Mouse (Mus musculus) right cerebral cortex, adult 2 months (tissue): ENCODE results near the gene Fmo3.

Experiments
- DNase-seq, 2 experiments: peaks; one replicate each; pipeline ENCODE4 v3.0.0; 2021 to 2022; ENCODE audit warnings: low spot score in 2 of 2

Gene Fmo3

GRCm38 (mm10) chr1:162984428-162984827 lies at the start of gene Fmo3:
Fmo3 (minus strand) TSS chr1:162984528.
- DNase-seq, result no peak

DNA sequence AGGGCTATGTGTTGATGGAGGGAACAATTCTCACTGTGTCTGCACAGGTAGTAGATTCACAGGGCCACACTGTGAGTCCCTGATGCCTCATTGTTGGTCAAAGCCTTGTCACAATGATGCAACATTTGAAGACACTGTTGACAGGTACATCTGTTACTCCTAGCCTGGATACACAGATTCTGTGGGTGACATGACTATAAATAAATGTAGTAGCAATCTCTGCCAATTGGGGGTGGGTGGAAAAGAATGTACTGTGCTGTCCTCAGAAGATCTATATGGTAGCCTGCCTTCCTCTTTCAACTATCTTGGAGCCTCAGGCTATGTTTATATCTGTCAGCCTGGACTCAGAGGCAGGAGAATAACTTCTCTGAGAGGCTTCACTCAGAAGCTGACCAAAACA lies 38.7 kb upstream of the Fmo3 start:
- DNase-seq, result no peak

GRCm38 (mm10) chr1:163009220-163009619 lies 24.9 kb upstream of the Fmo3 start:
- no peak for DNase-seq

DNA sequence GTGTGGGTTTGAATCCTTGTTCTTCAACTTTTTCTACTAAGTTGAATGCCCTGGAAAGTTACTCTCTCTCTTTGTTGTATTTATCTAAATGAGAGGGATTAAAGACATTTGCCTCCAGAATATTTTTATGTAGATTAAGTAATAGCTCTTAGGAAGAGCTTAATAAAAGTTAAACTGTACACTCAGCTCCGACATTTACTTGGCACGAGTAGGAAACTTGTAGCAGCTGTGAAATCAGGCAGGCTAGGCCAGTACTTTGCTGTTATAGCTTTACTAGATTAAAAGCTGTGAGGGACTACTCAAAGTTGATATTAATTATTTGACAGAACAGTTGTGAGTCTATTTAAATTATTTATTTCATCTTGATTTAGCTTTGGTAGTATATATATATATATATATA lies 19.2 kb upstream of the Fmo3 start:
- DNase-seq, result no peak

DNA sequence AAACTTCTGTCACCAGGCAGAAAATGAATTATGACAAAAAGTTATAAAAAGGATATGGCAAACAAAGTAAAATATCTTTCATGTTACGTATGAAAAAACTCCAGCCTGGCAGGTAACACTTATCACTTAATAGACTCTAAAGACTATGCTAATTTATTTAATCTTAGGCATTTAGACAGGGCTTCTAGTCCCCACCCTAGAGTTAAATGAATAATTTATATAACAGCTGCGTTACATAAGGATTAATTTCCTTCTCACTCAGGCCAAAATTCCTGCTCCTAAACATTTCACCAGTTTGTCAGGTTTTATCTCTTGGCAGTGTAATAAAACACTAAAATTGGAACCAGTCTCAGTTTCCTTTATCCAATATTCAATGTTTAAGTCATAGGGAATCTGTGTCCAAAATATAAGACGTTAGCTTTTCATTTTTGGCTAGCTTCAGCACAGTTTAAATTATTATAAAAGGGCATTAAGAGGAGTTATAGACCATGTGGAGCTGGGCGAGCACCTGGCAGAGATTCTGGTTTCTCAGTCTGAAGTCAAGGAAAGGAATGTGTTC lies 17.0 kb upstream of the Fmo3 start:
- DNase-seq, result no peak

DNA sequence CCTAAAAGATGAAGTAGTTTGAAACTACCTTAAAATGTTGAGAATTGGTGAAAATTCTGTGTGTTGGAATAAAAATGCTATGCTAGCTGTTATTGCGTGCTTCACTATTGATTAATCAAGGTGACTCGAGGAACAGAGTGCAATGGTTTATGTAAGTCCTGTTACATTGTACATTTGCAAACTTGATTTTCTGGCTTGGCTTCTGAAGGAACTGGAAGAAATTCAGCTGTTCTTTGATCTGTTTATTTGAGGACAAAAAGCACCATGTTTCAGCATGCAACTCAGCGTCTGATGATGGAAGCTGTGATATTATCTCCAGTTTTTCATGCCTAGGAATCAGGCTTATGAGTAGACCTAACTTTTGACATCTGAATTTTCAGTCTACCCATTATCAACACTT lies 3.2 kb upstream of the Fmo3 start:
- no peak for DNase-seq

- no peak for DNase-seq
These were observed 2.4 kb upstream of the Fmo3 start for GRCm38 (mm10) chr1:162986777-162987176.

- no peak for DNase-seq
These were observed 1.9 kb upstream of the Fmo3 start for GRCm38 (mm10) chr1:162986121-162986748.

GRCm38 (mm10) chr1:162963556-162963955 lies 20.8 kb downstream of the Fmo3 start:
- DNase-seq, result no peak

DNA sequence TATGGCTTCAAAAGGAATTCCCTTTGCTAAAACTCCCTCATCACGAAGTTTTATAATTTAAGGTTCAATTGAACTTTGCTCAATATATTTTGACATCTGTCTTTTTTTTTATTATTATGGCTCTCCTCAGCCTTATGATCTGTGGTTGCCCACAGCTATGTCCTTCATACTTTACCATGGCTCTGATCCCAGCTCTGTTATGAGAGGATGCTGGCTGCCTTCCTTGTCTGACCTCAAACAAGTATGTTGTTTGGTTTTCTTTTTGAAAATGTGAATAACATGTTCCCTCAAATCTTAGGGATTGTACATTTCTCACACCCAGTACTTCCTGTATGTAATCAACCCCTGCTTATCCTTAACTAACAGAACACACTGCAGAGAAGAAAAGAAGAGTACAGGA lies 26.9 kb downstream of the Fmo3 start:
- no peak for DNase-seq

DNA sequence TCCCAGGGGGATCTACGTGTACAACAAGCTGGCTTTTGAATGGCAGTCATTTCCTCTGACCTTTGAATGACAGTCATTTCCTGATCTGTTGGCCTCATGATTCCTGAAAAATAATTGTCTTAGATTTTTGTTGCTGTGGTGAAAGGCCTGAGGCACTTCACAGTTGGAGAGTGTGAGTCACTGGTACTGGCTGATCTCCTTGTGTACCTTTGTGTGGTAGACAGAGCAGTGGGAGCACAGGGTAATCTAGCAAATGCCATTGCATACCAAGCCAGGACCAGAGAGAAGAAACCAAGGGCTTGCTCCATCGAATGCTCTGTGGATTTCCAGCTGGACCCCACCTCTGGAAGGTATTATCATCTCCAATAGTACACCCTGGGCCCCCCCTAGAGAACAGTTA lies 31.2 kb downstream of the Fmo3 start:
- DNase-seq, result no peak

GRCm38 (mm10) chr1:162949763-162950162 lies 34.6 kb downstream of the Fmo3 start:
- no peak for DNase-seq

DNA sequence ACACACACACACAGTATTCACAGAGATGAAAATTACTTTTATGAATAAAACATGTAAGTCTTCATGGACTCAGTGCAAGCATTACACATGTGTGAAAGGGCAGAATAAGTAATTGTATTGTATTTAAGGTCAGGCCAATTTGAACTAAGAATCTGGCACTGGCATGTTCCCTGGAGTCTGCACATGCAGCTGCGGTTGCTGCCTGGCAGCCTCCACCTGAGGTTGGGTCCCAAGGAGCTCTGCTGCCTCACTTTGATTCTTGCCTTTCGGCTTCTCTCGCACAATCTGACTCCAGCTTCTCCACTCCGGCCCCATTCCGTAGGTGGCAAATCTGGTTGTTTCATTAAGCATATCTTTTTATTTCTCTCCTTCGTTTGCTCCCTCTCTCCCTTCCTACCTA lies 36.4 kb downstream of the Fmo3 start:
- DNase-seq, result no peak

GRCm38 (mm10) chr1:162946837-162947558 lies 37.3 kb downstream of the Fmo3 start:
- no peak for DNase-seq

DNA sequence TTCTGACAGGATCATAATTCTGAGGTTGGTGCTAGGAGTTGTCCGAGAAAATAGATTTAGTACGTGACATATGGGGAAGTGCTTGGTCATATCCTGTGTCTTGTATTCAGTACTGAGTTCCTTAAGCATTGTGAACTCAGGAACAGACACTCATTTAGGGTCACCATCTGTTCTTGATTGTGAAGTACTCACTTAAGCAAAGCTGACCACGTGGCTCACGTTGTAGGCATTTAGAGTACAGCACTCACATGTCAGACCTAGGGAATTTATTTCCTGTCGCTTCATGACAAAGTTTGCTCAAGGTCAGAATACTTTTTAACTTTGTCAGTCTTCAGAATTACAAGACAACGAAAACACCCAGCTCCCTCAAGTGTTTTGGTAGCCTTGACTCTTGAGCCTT lies 40.6 kb downstream of the Fmo3 start:
- no peak for DNase-seq

DNA sequence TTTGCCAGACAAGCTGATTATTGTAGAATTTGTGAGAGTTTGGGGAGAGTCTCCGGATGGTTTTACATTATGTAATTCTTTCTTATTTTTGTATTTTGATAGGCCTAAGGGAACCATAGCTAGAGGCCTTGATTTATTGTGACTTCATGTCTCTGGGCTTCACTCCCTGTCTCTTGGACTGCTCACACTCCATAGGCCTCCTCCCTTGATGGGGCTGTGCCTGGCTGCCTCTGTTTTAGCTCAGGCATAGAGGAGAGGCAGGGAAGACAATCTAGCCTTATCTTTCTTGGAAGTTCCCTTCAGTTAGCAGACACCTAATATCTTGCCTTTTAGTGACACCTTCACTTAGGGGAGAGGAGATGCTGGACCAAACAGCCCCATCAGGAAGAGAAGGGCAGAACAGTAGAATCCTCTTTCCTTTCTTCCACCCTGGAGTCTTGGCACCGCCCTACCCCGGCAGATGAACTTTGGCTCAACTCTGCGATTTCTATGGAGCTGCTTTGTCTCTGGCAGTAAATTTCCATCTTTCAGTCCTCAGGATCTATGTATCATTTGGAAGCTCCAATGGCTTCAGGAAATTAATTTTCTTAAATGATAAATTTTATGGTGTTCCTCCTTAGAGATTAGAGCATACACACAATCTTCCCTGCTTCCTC lies 45.5 kb downstream of the Fmo3 start:
- no peak for DNase-seq

DNA sequence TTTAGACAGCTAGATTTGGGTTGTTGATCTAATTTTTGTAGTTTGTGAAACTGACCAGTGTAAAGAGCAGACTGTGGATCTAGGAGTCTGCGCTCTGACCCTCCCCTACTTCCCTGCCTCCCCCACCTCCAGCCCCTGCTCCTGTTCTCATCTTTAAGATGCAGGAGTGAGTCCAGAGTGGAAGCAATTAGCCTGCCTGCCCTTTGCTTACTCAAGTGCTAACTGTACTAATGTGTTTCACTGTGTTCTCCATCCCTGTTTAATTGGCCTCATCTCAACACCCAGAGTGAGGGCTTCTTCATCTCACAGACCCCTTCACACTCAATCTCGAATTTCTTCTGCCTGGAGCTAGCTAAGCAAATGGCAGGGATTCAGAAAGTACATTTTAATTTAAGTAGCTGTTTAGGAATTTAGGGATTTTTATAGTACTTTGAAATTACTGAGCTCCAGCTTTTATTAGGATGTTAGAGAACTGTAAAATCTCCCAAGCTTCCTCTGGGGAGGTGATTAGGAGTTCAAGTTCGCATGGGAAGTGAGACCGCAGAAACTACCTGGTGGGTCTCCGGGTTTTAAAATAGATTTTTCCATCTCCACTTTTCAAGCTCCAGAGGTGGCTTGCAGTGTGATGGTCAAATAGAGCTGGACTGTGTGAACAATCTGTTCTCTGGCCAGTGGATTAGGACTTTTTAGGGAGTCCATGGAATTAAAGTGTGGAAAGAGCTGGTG lies 46.2 kb downstream of the Fmo3 start:
- no peak for DNase-seq

DNA sequence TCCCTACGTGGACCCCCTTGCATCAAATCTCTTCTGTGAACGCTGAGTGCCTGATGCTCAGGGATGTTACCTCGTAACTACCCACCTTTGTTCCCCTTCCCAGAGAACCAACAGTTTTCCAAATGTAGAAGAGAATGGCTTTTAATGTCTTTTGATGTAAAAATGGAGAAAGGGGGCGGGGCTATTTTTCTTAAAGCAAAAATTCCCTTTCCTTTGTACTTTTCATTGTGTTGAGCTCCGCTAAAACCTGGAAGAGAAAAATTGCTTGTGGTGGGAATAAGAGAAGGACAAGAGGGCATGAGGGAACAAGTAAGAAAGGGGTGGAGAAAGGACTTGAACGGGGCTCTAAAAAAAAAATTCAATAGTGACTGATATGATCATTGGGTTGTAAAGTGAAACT lies 46.9 kb downstream of the Fmo3 start, which contains the start of gene Fmo6:
Gene Fmo6 (minus strand): TSS at position 101 of the 400 bp plus-strand sequence.
- no peak for DNase-seq

DNA sequence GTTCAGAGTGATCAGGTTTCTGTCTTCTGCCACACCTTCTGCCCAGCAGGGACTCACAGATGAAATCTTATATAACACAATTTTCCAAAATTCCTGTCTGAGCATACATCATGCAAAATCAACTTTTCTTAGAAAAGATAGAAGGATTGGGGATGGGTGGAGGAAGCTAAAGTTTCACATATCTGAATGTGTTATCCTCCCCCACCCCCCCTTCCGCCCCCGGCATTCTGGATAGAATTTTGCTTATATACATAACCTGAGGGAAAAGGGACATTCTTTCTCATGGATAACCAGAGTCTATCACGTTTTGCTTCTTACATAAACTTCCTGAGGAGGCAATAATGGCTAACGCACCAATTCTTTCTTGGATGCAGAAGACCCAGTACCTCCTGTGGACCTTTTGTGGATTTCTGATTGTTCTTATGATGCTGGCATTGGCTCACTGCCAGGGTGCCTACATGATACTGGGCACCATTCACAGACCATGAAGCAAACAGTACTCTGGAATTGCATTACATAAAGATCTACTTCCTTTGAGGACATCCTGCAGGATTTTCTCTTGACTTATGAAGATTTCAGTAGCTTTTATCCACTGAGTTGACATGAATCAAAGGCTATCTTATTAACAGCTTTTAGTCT lies 49.8 kb downstream of the Fmo3 start:
- no peak for DNase-seq

DNA sequence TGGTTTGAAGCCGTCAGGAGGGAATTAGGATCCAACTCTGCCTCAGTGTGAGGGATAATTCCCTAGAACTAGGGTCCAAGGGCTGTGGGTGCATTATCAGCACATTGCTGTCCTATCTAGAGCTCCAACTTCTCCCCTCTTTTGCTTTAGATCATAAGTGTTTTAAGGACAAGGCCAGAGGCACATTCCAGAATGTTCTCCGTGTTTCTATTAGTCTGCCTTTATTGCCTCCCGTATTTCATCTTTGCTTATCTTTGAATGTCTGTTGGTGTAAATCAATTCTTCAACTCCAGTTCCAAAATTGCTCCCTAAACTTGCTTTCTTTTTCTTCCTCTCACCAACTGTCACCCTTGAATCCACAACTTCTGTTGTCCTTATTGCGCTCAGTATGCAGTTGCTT lies 51.9 kb downstream of the Fmo3 start:
- no peak for DNase-seq

DNA sequence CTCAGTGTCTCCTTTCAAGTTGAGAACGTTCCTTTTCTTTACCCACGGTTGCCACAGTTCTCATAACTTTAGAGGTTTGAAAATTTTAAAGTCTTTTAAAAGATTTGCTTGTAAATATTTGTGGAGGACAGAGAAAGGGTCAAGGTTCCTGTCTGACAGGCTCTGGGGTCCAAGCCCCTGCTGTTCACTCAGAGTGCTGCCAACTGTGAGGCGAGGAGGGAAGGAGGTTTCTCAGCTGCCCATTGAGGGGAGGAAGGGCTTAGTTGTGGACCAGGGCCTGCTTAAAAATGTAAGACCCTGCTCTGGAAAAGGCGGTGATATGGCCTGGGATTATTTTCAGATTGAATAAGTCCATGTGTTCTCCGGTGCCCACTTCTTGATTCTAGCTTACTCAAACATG lies 52.4 kb downstream of the Fmo3 start:
- no peak for DNase-seq
